Mouse (Mus musculus): ENCODE measurements around the gene Nol11. TPM values are rescaled to one million over a fixed set of nuclear protein-coding genes. Genes with fewer than 3 reads are reported as not detected.
A peak's percentile ranks its signal among the peaks of the same experiment; 100 is the strongest.
"Not testable (repeated sequence)": the region's sequence is repeated elsewhere in the genome, so short reads cannot be mapped to it uniquely, and the experiment has no call there.

Gene Nol11
- total RNA-seq, 2 experiments from 2014 or later = 22.8 to 24.4 TPM

GRCm38 (mm10) chr11:107156977-107157642 is 32.1 kb downstream of the Nol11 start:
- no peak for DNase-seq (ENCODE audit: extremely low spot score in 1 of 2, low spot score in 1 of 2)

- DNase-seq (ENCODE audit: extremely low spot score in 1 of 2, low spot score in 1 of 2) = no peak
Measured at GRCm38 (mm10) chr11:107155292-107155691, 33.9 kb downstream of the Nol11 start.

- no peak for DNase-seq (ENCODE audit: extremely low spot score in 1 of 2, low spot score in 1 of 2)
Measured at GRCm38 (mm10) chr11:107154431-107154830, 34.8 kb downstream of the Nol11 start.

- no peak for DNase-seq (ENCODE audit: extremely low spot score in 1 of 2, low spot score in 1 of 2)
Measured at GRCm38 (mm10) chr11:107153645-107154044, 35.5 kb downstream of the Nol11 start.

GRCm38 (mm10) chr11:107151809-107152208 is 37.4 kb downstream of the Nol11 start:
- DNase-seq (ENCODE audit: extremely low spot score in 1 of 2, low spot score in 1 of 2) = peak in 1 of 2 experiments; percentile 18

GRCm38 (mm10) chr11:107143956-107144355 is 45.2 kb downstream of the Nol11 start:
- not testable (repeated sequence) for DNase-seq (ENCODE audit: extremely low spot score in 1 of 2, low spot score in 1 of 2)

GRCm38 (mm10) chr11:107142382-107142781 is 46.8 kb downstream of the Nol11 start:
- no peak for DNase-seq (ENCODE audit: extremely low spot score in 1 of 2, low spot score in 1 of 2)

- DNase-seq (ENCODE audit: extremely low spot score in 1 of 2, low spot score in 1 of 2) = no peak
Measured at GRCm38 (mm10) chr11:107140756-107141155, 48.4 kb downstream of the Nol11 start.

GRCm38 (mm10) chr11:107138633-107139032 is 50.5 kb downstream of the Nol11 start:
- DNase-seq (ENCODE audit: extremely low spot score in 1 of 2, low spot score in 1 of 2) = peak in 1 of 2 experiments; percentile 28

- no peak for DNase-seq (ENCODE audit: extremely low spot score in 1 of 2, low spot score in 1 of 2)
Measured at GRCm38 (mm10) chr11:107137593-107137992, 51.6 kb downstream of the Nol11 start.

- not testable (repeated sequence) for DNase-seq (ENCODE audit: extremely low spot score in 1 of 2, low spot score in 1 of 2)
Measured at GRCm38 (mm10) chr11:107136458-107136857, 52.7 kb downstream of the Nol11 start.

- no peak for DNase-seq (ENCODE audit: extremely low spot score in 1 of 2, low spot score in 1 of 2)
Measured at GRCm38 (mm10) chr11:107135741-107136140, 53.4 kb downstream of the Nol11 start.

GRCm38 (mm10) chr11:107132426-107132825 is 56.8 kb downstream of the Nol11 start:
- DNase-seq (ENCODE audit: extremely low spot score in 1 of 2, low spot score in 1 of 2) = no peak

GRCm38 (mm10) chr11:107131749-107132421 is 57.3 kb downstream of the Nol11 start, which contains the start of gene Bptf:
Bptf (minus strand) TSS chr11:107132127.
- DNase-seq (ENCODE audit: extremely low spot score in 1 of 2, low spot score in 1 of 2) = peak; percentile 86 to 87

GRCm38 (mm10) chr11:107130879-107131748 is 58.1 kb downstream of the Nol11 start:
- peak; percentile 38 to 49 for DNase-seq (ENCODE audit: extremely low spot score in 1 of 2, low spot score in 1 of 2)

- no peak for DNase-seq (ENCODE audit: extremely low spot score in 1 of 2, low spot score in 1 of 2)
Measured at GRCm38 (mm10) chr11:107130221-107130788, 58.9 kb downstream of the Nol11 start.

GRCm38 (mm10) chr11:107129641-107130040 is 59.5 kb downstream of the Nol11 start:
- no peak for DNase-seq (ENCODE audit: extremely low spot score in 1 of 2, low spot score in 1 of 2)

GRCm38 (mm10) chr11:107126716-107127115 is 62.5 kb downstream of the Nol11 start:
- DNase-seq (ENCODE audit: extremely low spot score in 1 of 2, low spot score in 1 of 2) = not testable (repeated sequence)

- no peak for DNase-seq (ENCODE audit: extremely low spot score in 1 of 2, low spot score in 1 of 2)
Measured at GRCm38 (mm10) chr11:107125011-107125410, 64.2 kb downstream of the Nol11 start.

GRCm38 (mm10) chr11:107124327-107124731 is 64.9 kb downstream of the Nol11 start:
- no peak for DNase-seq (ENCODE audit: extremely low spot score in 1 of 2, low spot score in 1 of 2)

Measured in layer of hippocampus, postnatal 25 days (tissue).